Mouse (Mus musculus) midbrain, embryonic 15.5 days (tissue): Measurements from ENCODE around the gene Lypd6b. TPM values are rescaled to one million over a fixed set of nuclear protein-coding genes. Genes with fewer than 3 reads are reported as not detected.

Experiments used
- ATAC-seq: fragments of 200-750 bp; cut with Nextera tagmentation; replicated peaks from 2 replicates; pipeline ENCODE4 v1.8.0; 2017; ENCODE audit warnings: moderate TSS enrichment
- H3K27ac ChIP-seq: fragments of 300-500 bp; sonication (generic); 2 replicates; pipeline ENCODE4 v1.5.1; 2015; ENCODE audit warnings: mild to moderate bottlenecking, inconsistent platforms
- H3K27me3 ChIP-seq: fragments of 300-500 bp; sonication (generic); replicated peaks from 2 replicates; pipeline ENCODE4 v1.6.1; 2015; ENCODE audit warnings: inconsistent platforms
- H3K36me3 ChIP-seq: fragments of 300-500 bp; sonication (generic); replicated peaks from 2 replicates; pipeline ENCODE4 v1.6.1; 2015; ENCODE audit warnings: inconsistent platforms
- H3K4me1 ChIP-seq: fragments of 300-500 bp; sonication (generic); 2 replicates; pipeline ENCODE4 v1.6.1; 2015; ENCODE audit warnings: inconsistent platforms
- H3K4me2 ChIP-seq: fragments of 300-500 bp; sonication (generic); 2 replicates; pipeline ENCODE4 v1.6.1; 2015; ENCODE audit warnings: inconsistent platforms, mild to moderate bottlenecking, moderate library complexity
- H3K4me3 ChIP-seq: fragments of 300-500 bp; sonication (generic); 2 replicates; pipeline ENCODE4 v1.5.1; 2015; ENCODE audit warnings: mild to moderate bottlenecking, inconsistent platforms
- H3K9ac ChIP-seq: fragments of 300-500 bp; sonication (generic); 2 replicates; pipeline ENCODE4 v1.6.1; 2015; ENCODE audit warnings: mild to moderate bottlenecking, inconsistent platforms
- H3K9me3 ChIP-seq: fragments of 300-500 bp; sonication (generic); 2 replicates; pipeline ENCODE4 v1.6.1; 2016; ENCODE audit warnings: inconsistent platforms
- WGBS: fragments of 180-500 bp; shearing (Covaris S2); methylation state at CpG from one replicate; pipeline ENCODE4 v1.1.7; 2015; ENCODE audit warnings: mixed read lengths; 5-methylcytosine and 5-hydroxymethylcytosine counted together
- polyA plus RNA-seq: library from polyadenylated mRNA; unstranded; fragments of >200 nt; fragmentation: Nextera tagmentation; extraction: Ambion mirVana; gene quantifications from 2 replicates; pipeline ENCODE4 v1.2.1, GENCODE M21; 2015

The Lypd6b gene
- polyA plus RNA-seq, 1 experiment from 2014 or later, result 13.7 TPM

GRCm38 (mm10) chr2:49774180-49774579, 13.3 kb upstream of the Lypd6b start:
- H3K4me2 ChIP-seq, result no peak overlapping the region
- no peak overlapping the region for H3K4me3 ChIP-seq
- H3K36me3 ChIP-seq, result peaks cover 13% of the 10 kb centered on the region; the same call in 1 of the 2 replicates
- no peaks in the 10 kb centered on the region for H3K27me3 ChIP-seq
- no peak overlapping the region for H3K9ac ChIP-seq
- no peaks in the 10 kb centered on the region for H3K9me3 ChIP-seq
- H3K4me1 ChIP-seq, result peaks cover 6% of the 10 kb centered on the region; the same call in 1 of the 2 replicates
- no peak overlapping the region for H3K27ac ChIP-seq
- ATAC-seq, result no peak

- Histone ChIP-seq H3K4me1 (peaks cover 6% of the 10 kb centered on the region; the same call in 1 of the 2 replicates), H3K9ac (no peak overlapping the region), H3K27me3 (no peaks in the 10 kb centered on the region), H3K36me3 (peaks cover 5% of the 10 kb centered on the region; the same call in 1 of the 2 replicates), H3K4me2 (no peak overlapping the region), H3K27ac (no peak overlapping the region), H3K4me3 (no peak overlapping the region), H3K9me3 (no peaks in the 10 kb centered on the region)
- 93% methylated on average over 4 of the region's 4 CpGs for WGBS
- ATAC-seq, result no peak
Observed at GRCm38 (mm10) chr2:49775187-49775586, 12.3 kb upstream of the Lypd6b start.

GRCm38 (mm10) chr2:49775735-49776134, 11.8 kb upstream of the Lypd6b start:
- Histone ChIP-seq H3K4me2 (no peak overlapping the region), H3K9ac (no peak overlapping the region), H3K9me3 (no peaks in the 10 kb centered on the region), H3K4me3 (no peak overlapping the region), H3K27ac (no peak overlapping the region), H3K4me1 (peaks cover 6% of the 10 kb centered on the region; the same call in 1 of the 2 replicates), H3K27me3 (no peaks in the 10 kb centered on the region), H3K36me3 (peaks cover 5% of the 10 kb centered on the region; the same call in 1 of the 2 replicates)
- ATAC-seq, result peak; percentile 51; the same call in 1 of the 2 replicates

GRCm38 (mm10) chr2:49776407-49776806, 11.1 kb upstream of the Lypd6b start:
- Histone ChIP-seq H3K4me3 (no peak overlapping the region), H3K9me3 (no peaks in the 10 kb centered on the region), H3K27me3 (no peaks in the 10 kb centered on the region), H3K36me3 (peaks cover 5% of the 10 kb centered on the region; the same call in 1 of the 2 replicates), H3K4me2 (no peak overlapping the region), H3K4me1 (peaks cover 6% of the 10 kb centered on the region; the same call in 1 of the 2 replicates), H3K27ac (no peak overlapping the region), H3K9ac (no peak overlapping the region)
- 85% methylated on average over 4 of the region's 4 CpGs for WGBS
- ATAC-seq, result no peak

- Histone ChIP-seq H3K4me1 (peaks cover 10% of the 10 kb centered on the region), H3K27me3 (peaks cover 18% of the 10 kb centered on the region), H3K9ac (peak overlapping the region; percentile 56), H3K36me3 (no peaks in the 10 kb centered on the region), H3K9me3 (no peaks in the 10 kb centered on the region), H3K4me3 (peak overlapping the region; percentile 59), H3K27ac (no peak overlapping the region), H3K4me2 (peak overlapping the region; percentile 97)
- WGBS, result under 1% methylated on average over 14 of the region's 14 CpGs
- ATAC-seq, result peak; percentile 69
Observed at GRCm38 (mm10) chr2:49788051-49788418, 547 bp downstream of the Lypd6b start.

GRCm38 (mm10) chr2:49788643-49789042, 1.2 kb downstream of the Lypd6b start:
- Histone ChIP-seq H3K4me3 (peak overlapping the region; percentile 59; the same call in 1 of the 2 replicates), H3K4me1 (peaks cover 10% of the 10 kb centered on the region), H3K4me2 (peak overlapping the region; percentile 97), H3K27me3 (peaks cover 18% of the 10 kb centered on the region), H3K36me3 (no peaks in the 10 kb centered on the region), H3K9ac (no peak overlapping the region), H3K27ac (no peak overlapping the region), H3K9me3 (no peaks in the 10 kb centered on the region)
- no peak for ATAC-seq
- 19% methylated on average over 3 of the region's 3 CpGs for WGBS

GRCm38 (mm10) chr2:49789078-49789477, 1.6 kb downstream of the Lypd6b start:
- Histone ChIP-seq H3K4me3 (no peak overlapping the region), H3K9ac (no peak overlapping the region), H3K4me2 (no peak overlapping the region), H3K27ac (no peak overlapping the region), H3K9me3 (no peaks in the 10 kb centered on the region), H3K27me3 (peaks cover 18% of the 10 kb centered on the region), H3K4me1 (peaks cover 10% of the 10 kb centered on the region), H3K36me3 (no peaks in the 10 kb centered on the region)
- 72% methylated on average over 6 of the region's 6 CpGs for WGBS
- ATAC-seq, result no peak

- Histone ChIP-seq H3K36me3 (no peaks in the 10 kb centered on the region), H3K4me1 (peaks cover 10% of the 10 kb centered on the region), H3K4me2 (no peak overlapping the region), H3K9me3 (no peaks in the 10 kb centered on the region), H3K27ac (no peak overlapping the region), H3K4me3 (no peak overlapping the region), H3K9ac (no peak overlapping the region), H3K27me3 (peaks cover 18% of the 10 kb centered on the region)
- no peak for ATAC-seq
- 90% methylated on average over 5 of the region's 5 CpGs for WGBS
Observed at GRCm38 (mm10) chr2:49789504-49789903, 2.0 kb downstream of the Lypd6b start.

GRCm38 (mm10) chr2:49797444-49798143, 10.1 kb downstream of the Lypd6b start:
- no peak for ATAC-seq
- 61% methylated on average over 14 of the region's 14 CpGs for WGBS
- no peak overlapping the region for H3K27ac ChIP-seq
- H3K9ac ChIP-seq, result no peak overlapping the region
- H3K4me2 ChIP-seq, result no peak overlapping the region
- no peaks in the 10 kb centered on the region for H3K36me3 ChIP-seq
- no peaks in the 10 kb centered on the region for H3K9me3 ChIP-seq
- H3K4me1 ChIP-seq, result no peaks in the 10 kb centered on the region
- no peak overlapping the region for H3K4me3 ChIP-seq
- H3K27me3 ChIP-seq, result no peaks in the 10 kb centered on the region

- WGBS, result 88% methylated on average over 8 of the region's 8 CpGs
- H3K9me3 ChIP-seq, result no peaks in the 10 kb centered on the region
- no peak overlapping the region for H3K27ac ChIP-seq
- no peaks in the 10 kb centered on the region for H3K4me1 ChIP-seq
- H3K9ac ChIP-seq, result no peak overlapping the region
- no peaks in the 10 kb centered on the region for H3K27me3 ChIP-seq
- no peaks in the 10 kb centered on the region for H3K36me3 ChIP-seq
- H3K4me2 ChIP-seq, result no peak overlapping the region
- ATAC-seq, result no peak
- H3K4me3 ChIP-seq, result no peak overlapping the region
Observed at GRCm38 (mm10) chr2:49804448-49804847, 17.0 kb downstream of the Lypd6b start.

- no peak for ATAC-seq
- Histone ChIP-seq H3K9me3 (no peaks in the 10 kb centered on the region), H3K27ac (no peak overlapping the region), H3K27me3 (no peaks in the 10 kb centered on the region), H3K4me1 (no peaks in the 10 kb centered on the region), H3K36me3 (no peaks in the 10 kb centered on the region), H3K4me2 (no peak overlapping the region), H3K9ac (no peak overlapping the region), H3K4me3 (no peak overlapping the region)
- WGBS, result 76% methylated on average over 11 of the region's 11 CpGs
Observed at GRCm38 (mm10) chr2:49805736-49806371, 18.4 kb downstream of the Lypd6b start.

- Histone ChIP-seq H3K9me3 (no peaks in the 10 kb centered on the region), H3K4me3 (no peak overlapping the region), H3K27ac (no peak overlapping the region), H3K4me1 (peaks cover 9% of the 10 kb centered on the region), H3K36me3 (no peaks in the 10 kb centered on the region), H3K27me3 (no peaks in the 10 kb centered on the region), H3K4me2 (no peak overlapping the region), H3K9ac (no peak overlapping the region)
- no peak for ATAC-seq
- 89% methylated on average over 6 of the region's 6 CpGs for WGBS
Observed at GRCm38 (mm10) chr2:49809496-49809895, 22.0 kb downstream of the Lypd6b start.

GRCm38 (mm10) chr2:49811420-49811819, 23.9 kb downstream of the Lypd6b start:
- 27% methylated on average over 11 of the region's 11 CpGs for WGBS
- Histone ChIP-seq H3K4me3 (no peak overlapping the region), H3K9ac (no peak overlapping the region), H3K27ac (no peak overlapping the region), H3K4me1 (peaks cover 9% of the 10 kb centered on the region), H3K27me3 (no peaks in the 10 kb centered on the region), H3K36me3 (no peaks in the 10 kb centered on the region), H3K9me3 (no peaks in the 10 kb centered on the region), H3K4me2 (no peak overlapping the region)
- no peak for ATAC-seq
